Mouse (Mus musculus) induced T-regulatory cell, adult 2 months (primary cell): ENCODE results near the gene Hdac7.
"Not testable (repeated sequence)": the region's sequence is repeated elsewhere in the genome, so short reads cannot be mapped to it uniquely, and the experiment has no call there.

ENCODE experiments used
- DNase-seq: peaks from one replicate; pipeline ENCODE4 v3.0.0-alpha.2; 2012; ENCODE audit warnings: low read depth

The Hdac7 gene

DNA sequence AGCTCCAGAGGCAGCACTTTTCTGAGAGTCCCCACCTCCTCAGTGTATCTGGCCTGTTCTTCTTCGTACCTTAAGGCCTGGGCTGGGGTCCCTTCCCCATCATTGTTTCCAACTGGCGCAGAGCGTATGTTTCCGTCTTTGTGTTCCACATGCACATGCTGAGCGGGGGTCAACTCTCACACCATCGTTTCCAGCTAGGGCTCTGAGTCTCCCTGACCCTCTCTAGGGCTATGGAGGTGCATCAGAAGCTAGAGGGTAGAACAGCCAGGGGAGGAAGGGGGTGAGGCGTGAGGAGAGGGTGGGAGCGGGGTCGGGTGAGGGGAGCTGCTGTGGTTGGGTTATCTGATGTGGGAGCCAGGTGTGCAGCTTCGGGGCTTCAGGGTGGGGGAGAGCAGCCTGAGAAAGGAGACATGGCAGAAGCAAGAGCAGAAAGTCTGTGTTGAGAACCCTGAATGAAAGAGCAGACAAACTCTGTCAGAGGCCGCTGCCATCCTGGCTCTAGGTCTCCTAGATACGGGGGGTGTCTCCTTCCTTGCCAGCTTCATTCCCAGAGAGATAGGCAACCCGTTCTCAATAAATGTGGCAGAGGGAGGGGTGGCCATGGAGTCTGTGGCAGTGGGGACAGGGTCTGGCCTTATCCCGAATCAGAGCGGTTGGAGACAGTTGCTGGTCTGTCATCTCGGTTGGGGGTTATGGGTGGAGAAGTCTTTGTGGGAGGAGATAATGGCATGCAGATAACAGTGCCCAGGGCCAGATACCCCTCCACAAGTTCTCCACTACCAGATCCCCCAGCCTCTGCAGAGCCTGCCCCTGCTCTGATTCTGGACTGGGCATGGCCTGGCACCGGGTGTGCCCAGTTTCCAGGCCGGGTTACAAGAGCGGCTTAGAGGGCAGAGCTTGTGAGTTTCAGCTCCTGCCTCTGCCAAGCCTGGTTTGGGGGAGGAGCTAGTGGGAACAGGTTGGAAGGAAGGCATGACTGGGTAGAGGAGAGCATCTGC, at the start of gene Hdac7:
Gene Hdac7, minus strand, starts transcription at position 466 of the 998 bp plus-strand sequence.
- peak; percentile 56 for DNase-seq

DNA sequence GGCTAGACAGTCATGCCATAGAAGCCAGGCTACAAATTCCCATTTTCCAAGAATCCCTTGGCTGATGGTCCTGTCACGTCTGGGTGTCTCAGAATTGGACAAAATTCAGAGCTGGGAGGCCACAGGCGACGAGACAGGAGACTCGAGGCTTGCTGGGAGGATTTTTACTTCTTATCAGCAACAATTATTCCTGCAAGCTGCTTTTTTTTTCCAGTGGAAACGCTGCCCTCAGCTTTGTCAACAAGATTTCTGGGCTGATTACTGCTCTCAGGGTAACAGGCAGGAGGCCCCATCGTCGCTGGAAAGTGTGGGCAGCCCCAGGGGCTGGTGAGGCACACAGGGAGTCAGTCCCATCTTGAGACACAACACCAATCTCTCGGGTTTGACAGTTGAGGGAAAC, 48.2 kb upstream of the Hdac7 start:
- DNase-seq = no peak

DNA sequence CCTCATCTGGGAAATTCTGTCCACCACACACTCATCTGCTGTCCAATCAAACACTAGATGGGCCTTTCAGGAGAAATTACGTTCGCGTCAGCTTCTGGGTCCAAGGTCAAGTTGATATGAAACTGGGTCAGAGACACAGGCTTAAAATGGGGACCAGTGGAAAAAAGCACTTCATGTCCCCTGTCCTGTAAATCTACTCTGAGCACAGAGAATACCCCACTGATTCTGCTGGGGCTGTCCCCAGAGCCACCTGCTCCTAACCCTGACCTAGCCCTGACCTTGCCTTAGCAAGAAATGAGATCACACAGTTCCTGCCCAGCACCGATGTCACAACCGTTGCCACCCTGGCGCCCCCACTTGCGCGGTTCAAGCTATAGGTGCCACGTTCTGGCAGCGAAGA, 46.1 kb upstream of the Hdac7 start:
- no peak for DNase-seq

DNA sequence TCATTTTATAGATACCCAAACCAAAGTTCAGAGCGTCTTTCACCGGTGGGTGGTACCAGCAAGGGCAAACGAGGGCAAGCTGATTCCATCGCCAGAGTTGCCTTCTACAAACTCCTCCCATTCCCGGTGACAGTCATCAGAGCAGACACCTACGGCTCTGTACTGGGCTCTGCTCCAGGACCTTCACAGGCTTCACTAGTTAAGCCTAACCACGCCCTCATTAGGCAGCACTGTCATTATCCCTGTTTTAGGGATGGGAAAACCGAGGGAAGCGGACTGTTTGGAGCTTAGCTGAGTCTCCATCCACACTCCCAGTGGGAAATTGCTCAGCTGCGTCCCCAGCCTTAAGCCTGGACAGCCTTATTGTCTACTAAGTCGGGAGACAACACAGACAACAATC, 45.7 kb upstream of the Hdac7 start:
- no peak for DNase-seq

DNA sequence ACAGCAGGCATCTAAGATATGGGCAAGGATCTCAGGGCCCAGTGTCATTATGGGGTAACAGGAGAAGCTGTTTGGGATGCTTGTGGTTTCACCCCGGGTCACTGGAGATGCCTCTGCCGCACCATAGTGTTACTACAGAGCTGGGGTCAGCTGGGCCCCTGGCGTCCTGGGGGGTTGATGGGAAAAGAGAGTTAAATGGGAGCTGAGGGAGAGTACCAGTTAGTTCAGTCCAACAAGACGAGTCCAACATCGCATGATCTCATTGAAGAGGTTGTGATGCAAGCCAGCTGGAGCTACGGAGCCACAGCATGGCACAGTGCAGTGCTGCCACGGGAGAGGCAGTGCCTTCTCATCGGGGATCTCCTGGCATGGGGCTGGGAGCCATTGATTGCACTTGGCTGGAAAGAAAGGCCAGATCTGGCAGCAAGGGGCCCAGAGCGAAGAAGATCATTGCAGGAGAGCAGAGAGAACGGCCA, 43.3 kb upstream of the Hdac7 start:
- DNase-seq = no peak

DNA sequence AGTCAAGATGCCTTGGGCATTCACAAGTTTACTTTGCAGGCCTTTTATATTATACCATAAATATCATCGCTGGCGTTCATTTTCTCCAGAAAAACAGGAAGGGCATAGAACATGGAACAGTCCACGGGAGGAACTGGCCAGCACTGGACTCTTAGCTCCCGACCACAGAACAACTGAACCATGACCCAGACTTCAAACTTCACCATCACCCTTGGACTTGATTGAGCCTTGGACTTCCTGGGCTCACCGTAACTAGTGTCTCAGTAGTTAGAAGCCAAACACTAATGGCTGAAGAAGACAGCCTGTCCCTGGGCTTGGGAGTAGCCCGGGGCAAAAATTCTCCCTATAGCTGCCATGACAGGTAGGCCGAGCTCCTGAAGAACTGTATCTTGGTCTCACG, 37.1 kb upstream of the Hdac7 start:
- no peak for DNase-seq

DNA sequence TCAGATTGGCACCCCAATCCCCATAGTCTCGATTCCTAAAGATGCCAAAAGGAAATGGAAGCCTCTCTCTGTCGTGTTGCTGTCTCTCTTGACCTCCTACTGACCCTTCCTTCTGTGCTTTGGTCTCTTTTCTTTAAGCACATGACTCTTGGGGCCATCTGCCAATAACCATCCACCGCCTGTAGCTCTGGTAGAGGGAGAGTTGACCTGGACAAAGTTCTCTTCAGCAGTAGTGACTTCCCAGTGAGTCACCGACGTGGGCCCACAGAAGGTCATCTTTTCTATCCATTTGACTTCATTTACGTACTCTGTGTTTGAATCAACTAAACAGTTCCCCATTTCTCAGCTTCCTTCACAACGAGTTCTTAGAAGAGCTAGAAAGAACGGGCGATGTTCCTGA, 36.1 kb upstream of the Hdac7 start:
- no peak for DNase-seq

DNA sequence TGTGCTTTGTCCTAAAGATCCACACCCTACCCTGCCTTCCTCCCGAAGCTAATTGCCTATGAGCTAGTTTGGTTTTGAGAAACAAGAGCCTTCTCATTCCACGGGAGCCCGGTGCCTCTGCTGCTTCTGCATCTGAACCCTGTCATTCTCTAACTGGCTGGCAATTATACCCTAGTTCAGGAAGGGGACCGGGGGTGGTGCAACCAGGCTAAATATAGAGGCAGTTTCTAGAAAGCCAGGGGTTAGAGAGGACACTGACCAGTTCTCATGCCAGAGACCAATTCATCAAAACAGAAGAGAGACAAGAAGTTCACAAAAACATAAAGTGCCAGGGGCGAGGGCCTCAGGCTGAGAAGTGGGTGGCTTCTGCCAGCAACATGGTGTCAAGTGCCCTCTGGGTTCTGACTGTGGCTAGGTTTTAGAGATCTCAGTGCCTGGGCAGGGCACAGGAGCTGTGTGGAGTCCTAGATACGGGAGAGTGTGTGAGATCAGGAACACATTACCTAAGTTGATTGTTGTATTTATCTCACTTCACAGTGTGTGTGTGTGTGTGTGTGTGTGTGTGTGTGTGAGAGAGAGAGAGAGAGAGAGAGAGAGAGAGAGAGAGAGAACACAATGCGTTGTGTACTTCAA, 34.5 kb upstream of the Hdac7 start:
- no peak for DNase-seq

DNA sequence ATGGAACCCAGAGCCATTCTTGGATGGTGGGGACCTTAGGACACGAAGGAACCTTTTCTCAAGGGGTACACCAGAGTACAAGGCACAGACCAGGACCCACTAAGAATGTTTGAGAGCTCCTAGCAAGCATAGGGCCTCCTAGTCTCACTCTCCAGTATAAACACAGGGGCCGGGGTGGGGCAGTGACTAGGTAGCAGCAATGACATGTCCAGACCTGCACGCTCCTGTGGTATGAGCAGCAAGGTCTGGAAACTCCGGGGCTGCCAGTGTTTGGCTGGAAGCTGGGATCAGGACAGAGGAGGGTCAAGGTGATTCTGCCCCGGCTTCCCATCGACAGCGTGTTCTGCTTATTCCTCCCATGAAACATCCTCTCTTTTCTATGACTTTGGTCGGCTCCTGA, 31.5 kb upstream of the Hdac7 start:
- no peak for DNase-seq

DNA sequence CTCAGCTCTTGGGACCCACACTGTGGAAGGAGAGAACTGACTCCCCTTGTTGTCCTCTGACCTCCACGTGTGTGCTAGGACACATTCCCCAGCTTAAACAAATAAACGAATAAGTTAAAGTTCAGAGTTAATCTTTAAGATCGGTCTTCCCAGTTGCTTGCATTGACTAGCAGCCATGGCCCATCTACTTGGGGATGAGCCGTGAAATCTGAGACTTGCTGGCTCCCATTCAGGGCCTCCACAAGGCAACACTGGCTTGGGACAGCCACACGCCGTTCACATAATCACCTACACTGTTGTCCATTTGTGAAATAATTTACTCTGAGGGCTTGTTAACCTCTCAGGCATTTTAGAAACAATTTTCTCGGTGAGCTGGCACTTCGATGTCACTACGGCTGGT, 29.4 kb upstream of the Hdac7 start:
- DNase-seq = no peak

DNA sequence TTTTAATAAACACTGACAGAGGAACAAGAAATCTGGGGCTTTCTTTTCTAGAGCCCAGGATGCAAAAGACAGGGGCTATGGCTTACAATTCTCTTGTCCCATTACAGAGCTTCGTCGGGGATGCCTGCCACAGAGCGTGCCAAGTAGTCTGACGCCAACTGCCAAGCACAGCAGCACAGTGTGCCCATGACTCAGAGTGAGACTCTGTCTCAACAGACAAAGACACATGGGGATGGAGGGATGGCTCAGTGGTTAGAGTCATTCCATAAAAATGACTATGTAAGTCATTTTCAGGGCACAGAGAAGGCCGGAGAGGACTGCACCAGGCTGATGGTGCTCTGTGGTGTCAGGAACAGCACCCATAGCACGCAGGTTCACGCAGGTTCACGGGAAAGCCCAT, 27.9 kb upstream of the Hdac7 start:
- no peak for DNase-seq

DNA sequence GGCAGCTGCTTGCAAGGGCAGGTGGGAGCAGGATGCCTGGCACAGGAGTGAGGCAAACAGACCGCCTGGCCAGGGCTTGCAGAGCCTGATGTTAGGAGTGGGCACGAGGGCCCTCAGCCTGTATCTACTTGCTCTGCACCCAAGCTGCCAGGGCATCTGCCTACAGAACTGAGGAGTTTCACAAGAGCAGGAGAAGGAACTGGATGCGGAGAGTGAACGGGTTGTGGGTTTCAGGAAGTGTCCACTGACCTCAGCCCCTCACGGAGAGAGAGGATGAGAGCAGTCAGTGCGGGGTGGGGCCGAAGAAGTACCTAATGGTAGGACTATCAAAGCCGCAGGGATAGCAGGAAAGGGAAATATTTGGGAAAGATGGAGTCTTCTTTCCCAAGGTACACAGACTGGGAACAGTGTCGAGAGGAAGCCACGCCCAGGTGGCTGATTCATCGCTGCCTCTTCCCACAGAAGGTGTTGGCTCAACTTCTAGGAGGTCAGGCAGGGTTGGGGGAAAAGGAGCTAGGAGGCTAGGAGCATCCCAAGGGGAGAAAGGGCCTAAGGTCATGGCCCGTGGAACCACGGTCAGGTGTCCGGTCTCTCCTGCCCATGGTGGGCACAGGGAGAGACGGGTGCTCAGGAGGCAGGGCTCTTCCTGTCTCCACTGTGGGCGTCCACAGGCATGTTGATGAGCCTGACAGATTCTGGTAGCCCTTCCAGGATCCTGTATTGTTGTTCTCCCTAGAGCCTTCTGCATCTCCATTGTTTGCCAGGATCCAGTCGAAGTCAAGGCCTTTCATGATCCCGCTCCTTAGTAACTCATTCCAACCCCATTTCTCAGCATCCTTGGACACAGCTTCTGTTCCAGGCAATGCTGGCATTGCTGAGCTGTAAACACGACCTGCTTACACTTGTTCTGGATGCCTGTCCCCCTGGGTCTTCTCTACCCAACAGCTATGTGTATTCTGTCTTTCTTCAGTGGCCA, 27.0 kb upstream of the Hdac7 start:
- DNase-seq = no peak

DNA sequence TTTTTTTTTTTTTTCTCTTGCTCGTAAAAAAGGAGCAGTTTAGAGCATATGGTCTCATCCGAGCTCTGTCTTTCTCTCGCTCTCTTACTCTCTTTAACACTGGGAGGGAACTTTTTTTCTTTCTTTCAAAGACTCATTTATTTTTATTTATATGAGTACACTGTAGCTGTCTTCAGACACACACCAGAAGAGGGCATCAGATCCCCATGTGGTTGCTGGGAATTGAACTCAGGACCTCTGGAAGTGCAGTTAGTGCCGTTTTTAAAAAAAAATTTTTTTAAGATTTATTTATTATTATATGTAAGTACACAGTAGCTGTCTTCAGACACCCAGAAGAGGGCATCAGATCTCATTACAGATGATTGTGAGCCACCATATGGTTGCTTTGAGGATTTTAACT, 25.8 kb upstream of the Hdac7 start:
- DNase-seq = not testable (repeated sequence)

DNA sequence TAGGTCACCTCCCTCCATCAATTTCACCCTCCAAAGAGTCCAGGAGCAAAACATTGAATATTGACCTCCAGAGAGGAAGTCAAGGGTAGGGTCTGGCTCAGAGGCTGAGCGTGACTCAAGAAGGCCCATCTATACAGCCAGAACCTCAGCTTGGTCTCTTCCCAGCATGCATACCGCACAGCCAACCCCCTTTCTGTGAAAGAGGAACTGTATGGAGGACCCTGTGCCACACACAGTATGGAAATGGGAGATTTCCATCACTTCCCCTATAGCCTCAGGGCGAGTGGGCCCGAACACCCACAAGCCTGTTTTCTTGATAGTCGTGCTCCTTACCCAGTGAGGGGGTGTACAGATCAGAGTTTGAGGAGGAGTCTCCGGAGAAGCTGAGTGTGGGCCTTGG, 24.7 kb upstream of the Hdac7 start:
- DNase-seq = no peak

DNA sequence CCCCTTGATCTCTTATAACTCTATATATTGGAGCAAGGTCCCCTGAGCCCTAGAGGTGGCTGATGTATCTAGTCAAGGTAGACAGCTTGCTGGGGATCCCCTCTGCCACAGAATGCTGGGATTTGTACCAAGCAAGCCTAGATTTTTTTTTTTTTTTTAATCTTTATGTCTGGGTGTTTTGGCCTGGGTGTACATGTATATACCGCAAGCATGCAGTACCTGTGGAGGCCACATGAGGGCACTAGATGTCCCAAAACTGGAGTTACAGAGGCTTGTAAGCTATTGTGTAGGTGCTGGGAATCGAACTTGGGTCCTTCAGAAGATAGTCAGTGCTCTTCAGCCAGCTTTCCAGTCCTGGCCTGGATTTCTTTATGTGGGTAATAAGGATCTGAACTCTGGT, 21.7 kb upstream of the Hdac7 start:
- peak; percentile 23 for DNase-seq

DNA sequence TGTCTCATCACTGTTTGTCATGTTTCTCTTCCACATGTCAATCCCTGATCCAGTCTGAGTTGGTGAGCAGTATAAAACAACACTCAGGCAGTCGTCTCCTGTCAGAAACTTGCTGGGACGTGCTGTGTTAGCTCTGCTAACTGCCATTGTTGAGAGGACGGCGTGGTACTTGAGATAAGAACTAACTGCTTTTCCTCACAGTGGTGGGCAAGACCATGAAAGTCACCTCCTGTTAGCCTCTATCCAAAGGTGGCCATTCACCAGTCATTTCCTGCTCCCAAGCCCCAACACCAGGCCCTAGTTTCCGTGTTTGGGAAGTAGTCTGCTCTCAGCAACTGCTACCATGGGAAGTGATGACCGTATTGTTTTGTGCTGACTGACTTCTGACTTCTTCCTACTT, 20.9 kb upstream of the Hdac7 start:
- no peak for DNase-seq

DNA sequence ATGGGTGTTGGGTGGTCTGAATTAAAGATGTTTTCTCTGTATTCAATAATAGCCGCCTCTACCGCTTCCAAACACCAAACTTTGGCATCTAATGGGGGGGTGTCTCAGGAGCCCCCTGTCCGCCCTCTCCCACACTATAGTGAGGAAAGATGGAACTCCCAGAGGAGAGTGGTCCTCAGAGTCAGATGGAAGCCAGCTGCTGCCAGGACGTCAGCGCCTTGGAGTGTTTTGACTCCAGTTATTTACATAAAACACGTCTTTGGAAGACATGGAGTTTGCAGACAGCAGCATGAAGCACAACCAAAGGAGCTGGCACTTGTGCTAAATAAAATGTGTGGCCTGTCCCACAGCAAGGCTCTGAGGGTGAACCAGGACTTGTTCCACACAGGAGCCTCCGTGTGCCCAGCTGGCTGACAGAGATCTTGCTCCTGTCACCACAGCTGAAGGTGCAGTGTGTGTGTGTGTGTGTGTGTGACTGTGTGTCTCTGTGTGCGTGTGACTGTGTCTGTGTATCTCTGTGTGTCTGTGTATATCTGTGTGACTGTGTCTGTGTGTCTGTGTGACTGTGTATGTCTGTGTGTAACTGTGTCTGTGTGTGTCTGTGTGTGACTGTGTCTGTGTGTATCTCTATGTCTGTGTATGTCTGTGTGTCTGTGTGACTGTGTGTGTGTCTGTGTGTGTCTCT, 20.2 kb upstream of the Hdac7 start:
- DNase-seq = no peak

DNA sequence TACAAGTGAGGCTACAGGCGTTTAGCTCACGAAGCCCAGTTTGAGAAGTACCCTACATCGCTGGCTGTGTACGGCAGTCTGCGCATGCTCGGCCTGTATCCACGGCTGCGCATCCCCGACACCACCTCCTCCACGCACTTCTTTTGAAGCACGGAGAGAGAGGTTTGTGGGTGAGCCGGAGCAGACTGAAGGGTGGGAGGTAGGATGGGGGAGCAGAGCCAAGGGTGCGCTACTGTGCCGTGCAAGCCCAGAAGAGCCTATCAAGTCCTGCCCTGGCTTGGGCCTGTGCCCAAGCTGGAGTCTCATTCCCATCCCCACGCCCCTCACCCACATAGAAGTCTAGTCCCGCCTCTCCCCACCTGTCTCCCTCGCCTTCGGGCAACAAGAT, 19.2 kb upstream of the Hdac7 start:
- no peak for DNase-seq

DNA sequence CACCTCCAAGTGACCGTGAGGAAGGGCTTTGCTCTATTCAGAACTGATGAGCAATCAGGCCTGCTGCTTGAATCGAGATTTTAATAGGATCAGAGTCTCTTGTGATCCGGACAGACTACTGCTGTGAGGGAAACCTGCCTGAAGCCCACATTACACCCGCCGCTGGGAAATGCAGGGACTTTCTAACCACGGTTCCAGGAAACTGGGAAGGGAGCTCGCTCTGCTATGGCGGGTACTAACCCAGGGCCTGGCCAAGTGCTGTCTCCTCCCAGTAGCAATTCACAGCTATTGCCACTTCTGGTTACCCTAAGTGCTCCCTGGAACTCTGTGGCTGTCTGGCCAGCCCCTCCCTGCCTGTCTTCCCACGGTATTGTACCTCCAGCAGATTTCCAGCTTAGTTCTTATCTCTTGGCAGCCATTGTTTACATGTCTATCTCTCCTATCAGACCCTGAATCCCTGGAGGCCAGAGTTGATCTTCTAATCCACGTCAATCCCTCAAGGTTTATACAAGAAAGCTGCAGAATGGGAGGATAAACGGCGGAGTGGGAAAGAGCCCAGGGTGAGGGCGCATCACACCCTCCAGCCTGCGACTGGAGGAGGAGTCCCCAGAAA, 18.7 kb upstream of the Hdac7 start:
- no peak for DNase-seq

DNA sequence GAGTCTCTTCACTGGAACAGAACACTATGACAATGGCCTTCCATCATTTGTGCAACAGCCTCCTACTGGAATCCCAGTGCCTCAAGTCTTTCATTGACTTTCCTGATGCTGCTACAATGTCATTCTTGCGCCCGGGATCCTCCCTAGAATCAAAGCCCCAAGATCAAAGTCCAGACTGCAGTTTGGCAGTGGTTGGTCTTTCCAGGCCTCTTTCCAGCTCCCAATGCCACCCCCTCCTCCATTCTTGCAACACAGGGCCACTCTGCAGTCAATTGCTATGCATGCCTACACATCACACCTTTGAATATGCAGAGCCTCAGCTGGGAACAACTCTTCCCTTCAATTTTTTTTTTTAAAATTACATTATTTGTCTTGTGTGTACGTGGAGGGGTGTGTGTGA, 16.1 kb upstream of the Hdac7 start:
- no peak for DNase-seq

DNA sequence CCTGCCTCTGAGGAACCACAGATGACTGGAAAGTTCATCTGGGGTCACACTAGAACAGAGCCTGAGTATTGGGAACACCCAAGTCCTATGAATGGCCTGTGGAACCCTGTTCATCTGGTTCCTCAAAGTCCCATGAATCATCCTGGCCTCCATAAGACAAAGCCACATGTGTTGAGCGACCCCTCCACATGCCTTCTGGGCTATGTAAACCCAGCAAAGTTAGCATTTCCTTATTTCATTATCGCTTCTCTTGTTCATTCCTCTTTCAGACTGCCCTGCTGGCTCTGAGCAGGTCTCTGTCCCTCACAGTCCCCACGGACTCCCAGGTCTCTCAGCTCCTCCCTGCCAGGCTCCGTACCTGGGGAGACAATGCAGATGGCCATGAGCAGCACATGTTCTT, 14.1 kb upstream of the Hdac7 start:
- DNase-seq = no peak
